Mouse (Mus musculus): Measurements from ENCODE around the gene Slc22a15.

The Slc22a15 gene

GRCm38 (mm10) chr3:101923843-101924740 lies at the start of gene Slc22a15:
Gene Slc22a15 (minus strand): TSS chr3:101924453.
- no peak for DNase-seq (ENCODE audit: low read depth, low spot score)

- no peak for DNase-seq (ENCODE audit: low read depth, low spot score)
These were observed 42.7 kb upstream of the Slc22a15 start for GRCm38 (mm10) chr3:101966825-101967558.

GRCm38 (mm10) chr3:101964352-101964751 lies 40.1 kb upstream of the Slc22a15 start:
- no peak for DNase-seq (ENCODE audit: low read depth, low spot score)

- no peak for DNase-seq (ENCODE audit: low read depth, low spot score)
These were observed 39.2 kb upstream of the Slc22a15 start for GRCm38 (mm10) chr3:101963501-101963900.

GRCm38 (mm10) chr3:101961146-101961835 lies 37.0 kb upstream of the Slc22a15 start:
- no peak for DNase-seq (ENCODE audit: low read depth, low spot score)

- no peak for DNase-seq (ENCODE audit: low read depth, low spot score)
These were observed 33.8 kb upstream of the Slc22a15 start for GRCm38 (mm10) chr3:101958047-101958446.

GRCm38 (mm10) chr3:101953506-101953905 lies 29.3 kb upstream of the Slc22a15 start:
- no peak for DNase-seq (ENCODE audit: low read depth, low spot score)

- no peak for DNase-seq (ENCODE audit: low read depth, low spot score)
These were observed 28.3 kb upstream of the Slc22a15 start for GRCm38 (mm10) chr3:101952577-101952976.

- DNase-seq (ENCODE audit: low read depth, low spot score) = no peak
These were observed 24.3 kb upstream of the Slc22a15 start for GRCm38 (mm10) chr3:101948572-101948971.

GRCm38 (mm10) chr3:101947250-101947649 lies 23.0 kb upstream of the Slc22a15 start:
- no peak for DNase-seq (ENCODE audit: low read depth, low spot score)

- no peak for DNase-seq (ENCODE audit: low read depth, low spot score)
These were observed 21.0 kb upstream of the Slc22a15 start for GRCm38 (mm10) chr3:101945257-101945656.

GRCm38 (mm10) chr3:101940418-101940817 lies 16.2 kb upstream of the Slc22a15 start:
- no peak for DNase-seq (ENCODE audit: low read depth, low spot score)

GRCm38 (mm10) chr3:101939865-101940264 lies 15.6 kb upstream of the Slc22a15 start:
- no peak for DNase-seq (ENCODE audit: low read depth, low spot score)

GRCm38 (mm10) chr3:101939152-101939551 lies 14.9 kb upstream of the Slc22a15 start:
- no peak for DNase-seq (ENCODE audit: low read depth, low spot score)

- DNase-seq (ENCODE audit: low read depth, low spot score) = no peak
These were observed 12.1 kb upstream of the Slc22a15 start for GRCm38 (mm10) chr3:101936369-101936768.

GRCm38 (mm10) chr3:101933820-101934219 lies 9.6 kb upstream of the Slc22a15 start:
- DNase-seq (ENCODE audit: low read depth, low spot score) = no peak

- DNase-seq (ENCODE audit: low read depth, low spot score) = no peak
These were observed 5.0 kb upstream of the Slc22a15 start for GRCm38 (mm10) chr3:101929105-101929876.

- DNase-seq (ENCODE audit: low read depth, low spot score) = no peak
These were observed 2.4 kb upstream of the Slc22a15 start for GRCm38 (mm10) chr3:101926636-101927035.

GRCm38 (mm10) chr3:101925663-101926062 lies 1.4 kb upstream of the Slc22a15 start:
- DNase-seq (ENCODE audit: low read depth, low spot score) = no peak

GRCm38 (mm10) chr3:101922366-101922765 lies 1.9 kb downstream of the Slc22a15 start:
- DNase-seq (ENCODE audit: low read depth, low spot score) = no peak

GRCm38 (mm10) chr3:101918526-101918925 lies 5.7 kb downstream of the Slc22a15 start:
- DNase-seq (ENCODE audit: low read depth, low spot score) = no peak

Data from WW6 (cell line).